Mouse (Mus musculus): Measurements from ENCODE around the gene Fam102a. TPM values are rescaled to one million over a fixed set of nuclear protein-coding genes. Genes with fewer than 3 reads are reported as not detected.

Fam102a gene
- total and polyA plus RNA-seq, 3 experiments: 1.3 to 7.8 (median 3.8) TPM

DNA sequence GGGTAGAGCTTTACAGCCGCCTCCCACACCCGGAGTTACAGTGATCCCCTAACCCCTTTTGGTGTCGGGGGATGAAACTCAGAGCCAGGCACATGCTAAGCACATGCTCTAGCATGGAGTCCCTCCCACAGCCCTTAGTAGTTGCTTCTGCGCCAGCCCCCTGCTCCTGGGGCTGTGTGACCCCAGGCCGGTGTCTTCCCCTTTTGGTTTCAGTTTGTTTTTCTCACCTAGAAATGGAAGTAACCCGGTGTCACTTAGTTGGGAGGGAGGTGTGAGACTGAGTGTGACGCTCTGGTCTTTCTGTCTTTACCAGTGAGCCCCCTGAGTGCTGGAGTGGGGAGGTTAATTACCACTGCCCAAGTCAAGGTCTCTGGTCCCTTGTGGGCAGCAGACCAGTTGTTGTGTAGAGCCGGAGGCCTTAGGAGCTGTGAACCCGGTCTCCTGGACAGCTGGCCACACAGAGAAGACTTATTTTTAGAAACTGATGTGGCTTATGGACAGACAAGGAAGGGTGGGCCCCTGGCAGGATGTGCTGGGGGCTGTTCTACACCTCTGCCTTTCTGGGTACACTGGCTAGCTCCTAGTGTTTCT lies 52.7 kb downstream of the Fam102a start (continued):
- TF ChIP-seq MYC (IDR thresholded peaks at IDR 0.05; ENCODE audit: low read depth, low read length) (peak; percentile 100), E2F4 (IDR thresholded peaks at IDR 0.05; ENCODE audit: insufficient replicate concordance, low read depth, low read length) (no peak), BHLHE40 (IDR thresholded peaks at IDR 0.05; ENCODE audit: low read depth, low read length) (peak; percentile 89), ZC3H11A (IDR thresholded peaks at IDR 0.05; ENCODE audit: low read depth, low read length) (no peak), EP300 (IDR thresholded peaks at IDR 0.05; ENCODE audit: low read length) (no peak), ELF1 (IDR thresholded peaks at IDR 0.05; ENCODE audit: low read depth, low read length) (peak; percentile 27; the same call in 1 of the 2 replicates), RAD21 (IDR thresholded peaks at IDR 0.05; ENCODE audit: low read depth, low read length) (no peak), TCF12 (IDR thresholded peaks at IDR 0.05; ENCODE audit: low read depth, low read length) (peak; percentile 74), POLR2A (IDR thresholded peaks at IDR 0.05; ENCODE audit: low read depth, low read length) (peak; percentile 53)

DNA sequence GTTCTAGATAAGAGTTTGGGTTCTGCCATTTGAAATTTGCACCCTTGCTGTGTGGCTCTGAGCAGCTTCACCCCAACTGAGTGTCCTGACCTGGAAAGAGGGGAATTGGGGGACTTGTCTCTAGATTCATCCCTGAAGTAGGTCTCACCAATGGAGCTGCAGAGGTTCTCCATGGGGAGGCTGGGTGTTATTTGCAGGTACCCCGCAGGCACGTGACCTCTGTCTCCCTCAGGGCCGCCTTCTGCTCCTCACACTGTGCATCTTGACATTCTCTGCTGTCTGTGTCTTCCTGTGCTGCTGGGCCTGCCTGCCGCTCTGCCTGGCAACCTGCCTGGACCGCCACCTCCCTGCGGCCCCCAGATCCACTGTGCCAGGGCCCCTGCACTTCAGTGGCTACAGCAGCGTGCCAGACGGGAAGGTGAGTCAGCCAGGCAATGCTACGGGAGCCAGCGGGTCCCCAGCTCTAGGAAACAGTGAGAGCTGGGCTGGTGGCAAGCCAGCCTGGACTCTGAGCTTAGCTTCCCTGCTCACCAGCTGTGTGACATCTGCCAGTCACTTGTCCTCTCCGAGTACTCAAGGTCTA lies 54.2 kb downstream of the Fam102a start:
- Histone ChIP-seq H3K9me3 (replicated peaks; ENCODE audit: low read length) (no peaks in the 10 kb centered on the region), H3K4me3 (replicated peaks in 1 of 3; ENCODE audit: low read depth in 2 of 3, low read length in 2 of 3, poor library complexity in 1 of 3) (peak overlapping the region in 2 of 3 experiments; percentile 11 to 32), H3K9ac (ENCODE audit: insufficient read depth, low read depth) (no peak overlapping the region), H3K79me2 (replicated peaks; ENCODE audit: control insufficient read depth, extremely low read depth, insufficient read depth, poor library complexity, severe bottlenecking) (peaks cover 34% of the 10 kb centered on the region), H3K4me1 (ENCODE audit: control insufficient read depth in 1 of 2, insufficient read depth in 2 of 2) (peaks cover 15 to 27% of the 10 kb centered on the region in 2 experiments), H3K27me3 (replicated peaks) (no peaks in the 10 kb centered on the region), H3K36me3 (replicated peaks in 1 of 2; ENCODE audit: control insufficient read depth in 1 of 2, insufficient read depth in 1 of 2, low read length in 1 of 2) (peaks cover 27 to 51% of the 10 kb centered on the region in 2 experiments), H3K4me2 (ENCODE audit: insufficient read depth, low read depth, poor library complexity, severe bottlenecking) (peak overlapping the region; percentile 86; the same call in 1 of the 2 replicates), H3K27ac (ENCODE audit: insufficient read depth, low read depth) (0 out of 2 replicates have a peak overlapping the region, but pooled peaks have one; percentile 5)
- in situ Hi-C loops (cut with MboI; ENCODE audit: low pct_ligation_motif_present, low pct_unique_long_range_greater_than_20kb, low sequenced_read_pairs): loop anchor here (5.0 kb wide), 1 partner anchor 93 kb away; no protein-coding TSS in a partner anchor
- TF ChIP-seq SMC3 (IDR thresholded peaks at IDR 0.05; ENCODE audit: low read depth, low read length) (no peak), ZKSCAN1 (IDR thresholded peaks at IDR 0.05; ENCODE audit: borderline replicate concordance, low read depth, low read length) (no peak), RCOR1 (conservative IDR thresholded peaks at IDR 0.05; ENCODE audit: low read depth, low read length) (no peak), ETS1 (conservative IDR thresholded peaks at IDR 0.05; ENCODE audit: low read depth, low read length) (no peak), TCF12 (IDR thresholded peaks at IDR 0.05; ENCODE audit: low read depth, low read length) (no peak), MAX (IDR thresholded peaks at IDR 0.05; ENCODE audit: low read length) (no peak)
- no peak for DNase-seq (ENCODE audit: extremely low read depth)
- dilution Hi-C loops (cut with MboI; ENCODE audit: extremely low pct_ligation_motif_present, extremely low pct_unique_long_range_greater_than_20kb, low sequenced_read_pairs): no loop called here

DNA sequence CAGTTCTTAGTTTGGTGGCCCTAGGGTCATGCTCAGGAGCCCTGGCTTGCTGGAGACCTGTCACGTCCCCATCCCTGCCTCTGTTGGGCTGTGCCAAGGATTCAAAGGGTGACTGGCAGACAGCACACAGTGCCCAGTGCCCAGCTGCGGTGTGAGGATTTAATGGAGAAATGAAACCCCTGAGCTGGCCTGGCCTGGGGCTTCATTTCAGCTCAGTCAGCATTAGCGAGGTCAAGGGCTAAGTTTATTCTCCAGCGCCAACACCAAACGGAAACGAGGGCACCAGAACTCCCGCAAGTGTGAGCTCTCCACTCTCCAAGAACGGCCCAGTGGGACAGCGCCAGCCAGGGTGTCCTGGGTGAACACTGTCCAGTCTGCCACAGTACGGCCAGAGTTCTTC lies 55.1 kb downstream of the Fam102a start:
- TF ChIP-seq CTCF (conservative IDR thresholded peaks at IDR 0.05 in 1 of 2, IDR thresholded peaks at IDR 0.05 in 1 of 2; ENCODE audit: low read depth in 2 of 2, low read length in 2 of 2) (no peak), IRF4 (IDR thresholded peaks at IDR 0.05; ENCODE audit: low read depth, low read length) (no peak), BHLHE40 (IDR thresholded peaks at IDR 0.05; ENCODE audit: low read depth, low read length) (no peak), POLR2AphosphoS2 (IDR thresholded peaks at IDR 0.05; ENCODE audit: low read depth, low read length) (no peak), ZNF384 (IDR thresholded peaks at IDR 0.05; ENCODE audit: low read depth, low read length) (no peak), POLR2A (IDR thresholded peaks at IDR 0.05; ENCODE audit: low read depth, low read length) (no peak), PAX5 (IDR thresholded peaks at IDR 0.05; ENCODE audit: low read length) (no peak), MEF2A (IDR thresholded peaks at IDR 0.05; ENCODE audit: borderline replicate concordance, low read depth, low read length) (no peak)
- Histone ChIP-seq H3K4me2 (ENCODE audit: insufficient read depth, low read depth, poor library complexity, severe bottlenecking) (no peak overlapping the region), H3K9ac (ENCODE audit: insufficient read depth, low read depth) (no peak overlapping the region), H3K27me3 (replicated peaks) (no peaks in the 10 kb centered on the region), H3K4me3 (replicated peaks in 1 of 3; ENCODE audit: low read depth in 2 of 3, low read length in 2 of 3, poor library complexity in 1 of 3) (no peak overlapping the region), H3K79me2 (replicated peaks; ENCODE audit: control insufficient read depth, extremely low read depth, insufficient read depth, poor library complexity, severe bottlenecking) (peaks cover 34% of the 10 kb centered on the region), H3K27ac (ENCODE audit: insufficient read depth, low read depth) (no peak overlapping the region), H3K9me3 (replicated peaks; ENCODE audit: low read length) (no peaks in the 10 kb centered on the region), H3K36me3 (replicated peaks in 1 of 2; ENCODE audit: control insufficient read depth in 1 of 2, insufficient read depth in 1 of 2, low read length in 1 of 2) (peaks cover 37 to 60% of the 10 kb centered on the region in 2 experiments), H3K4me1 (ENCODE audit: control insufficient read depth in 1 of 2, insufficient read depth in 2 of 2) (peaks cover 15 to 27% of the 10 kb centered on the region in 2 experiments)
- dilution Hi-C loops (cut with MboI; ENCODE audit: extremely low pct_ligation_motif_present, extremely low pct_unique_long_range_greater_than_20kb, low sequenced_read_pairs): no loop called here
- in situ Hi-C loops (cut with MboI; ENCODE audit: low pct_ligation_motif_present, low pct_unique_long_range_greater_than_20kb, low sequenced_read_pairs): no loop called here
- DNase-seq (ENCODE audit: extremely low read depth): no peak

Data from CH12.LX (cell line).